Mouse (Mus musculus): Measurements from ENCODE around the gene Kremen2. TPM values are rescaled to one million over a fixed set of nuclear protein-coding genes. Genes with fewer than 3 reads are reported as not detected.

Kremen2 gene
- polyA plus RNA-seq (2015; fragmentation: Nextera tagmentation; extraction: Ambion mirVana) = 0.45 and 0.67 TPM in 2 replicates

- under 1% methylated on average over 43 of the region's 45 CpGs for WGBS
- H3K36me3 ChIP-seq (ENCODE audit: control insufficient read depth, insufficient read depth, low read length) = no peaks in the 10 kb centered on the region
- H3K4me1 ChIP-seq (ENCODE audit: control insufficient read depth, insufficient read depth, low read length) = peaks cover 31% of the 10 kb centered on the region
- peak within 1 kb of the TSS; percentile 55 for H3K9ac ChIP-seq (ENCODE audit: low read length)
- no peak for ATAC-seq (ENCODE audit: insufficient read depth, low FRiP score)
- H3K27me3 ChIP-seq (ENCODE audit: control insufficient read depth, insufficient read depth, low read length) = peaks cover 64% of the 10 kb centered on the region
- peak within 1 kb of the TSS; percentile 34 for H3K4me3 ChIP-seq (replicated peaks; ENCODE audit: low read length)
- no peaks in the 10 kb centered on the region for H3K9me3 ChIP-seq (replicated peaks; ENCODE audit: control insufficient read depth, low read length)
- no peak within 1 kb of the TSS for H3K27ac ChIP-seq (ENCODE audit: low read length)
- peak within 1 kb of the TSS; percentile 59 for H3K4me2 ChIP-seq (ENCODE audit: low read depth, low read length)
Measured at GRCm38 (mm10) chr17:23745301-23746251, at the start of gene Kremen2. TSS of gene Kremen2 (minus strand) at chr17:23745833.

- no peak overlapping the region for H3K4me3 ChIP-seq (replicated peaks; ENCODE audit: low read length)
- no peak overlapping the region for H3K4me2 ChIP-seq (ENCODE audit: low read depth, low read length)
- no peaks in the 10 kb centered on the region for H3K27me3 ChIP-seq (ENCODE audit: control insufficient read depth, insufficient read depth, low read length)
- H3K9me3 ChIP-seq (replicated peaks; ENCODE audit: control insufficient read depth, low read length) = no peaks in the 10 kb centered on the region
- ATAC-seq (ENCODE audit: insufficient read depth, low FRiP score) = no peak
- no peak overlapping the region for H3K9ac ChIP-seq (ENCODE audit: low read length)
- WGBS = 90% methylated on average over 8 of the region's 8 CpGs
- no peaks in the 10 kb centered on the region for H3K36me3 ChIP-seq (ENCODE audit: control insufficient read depth, insufficient read depth, low read length)
- no peaks in the 10 kb centered on the region for H3K4me1 ChIP-seq (ENCODE audit: control insufficient read depth, insufficient read depth, low read length)
- H3K27ac ChIP-seq (ENCODE audit: low read length) = no peak overlapping the region
Measured at GRCm38 (mm10) chr17:23795323-23795722, 49.7 kb upstream of the Kremen2 start.

- Histone ChIP-seq H3K4me2 (ENCODE audit: low read depth, low read length) (peak overlapping the region; percentile 68), H3K4me3 (replicated peaks; ENCODE audit: low read length) (peak overlapping the region; percentile 53), H3K4me1 (ENCODE audit: control insufficient read depth, insufficient read depth, low read length) (peaks cover 4% of the 10 kb centered on the region), H3K27me3 (ENCODE audit: control insufficient read depth, insufficient read depth, low read length) (no peaks in the 10 kb centered on the region), H3K36me3 (ENCODE audit: control insufficient read depth, insufficient read depth, low read length) (no peaks in the 10 kb centered on the region), H3K9me3 (replicated peaks; ENCODE audit: control insufficient read depth, low read length) (no peaks in the 10 kb centered on the region), H3K9ac (ENCODE audit: low read length) (peak overlapping the region; percentile 79), H3K27ac (ENCODE audit: low read length) (peak overlapping the region; percentile 70)
- WGBS = 47% methylated on average over 2 of the region's 2 CpGs
- no peak for ATAC-seq (ENCODE audit: insufficient read depth, low FRiP score)
Measured at GRCm38 (mm10) chr17:23791079-23791357, 45.4 kb upstream of the Kremen2 start.

GRCm38 (mm10) chr17:23790269-23791078 is 44.8 kb upstream of the Kremen2 start, which contains the start of gene Srrm2:
TSS of gene Srrm2 (plus strand) at chr17:23790532.
- Histone ChIP-seq H3K27ac (ENCODE audit: low read length) (peak within 1 kb of the TSS; percentile 70), H3K4me1 (ENCODE audit: control insufficient read depth, insufficient read depth, low read length) (peaks cover 5% of the 10 kb centered on the region), H3K9me3 (replicated peaks; ENCODE audit: control insufficient read depth, low read length) (no peaks in the 10 kb centered on the region), H3K4me2 (ENCODE audit: low read depth, low read length) (peak within 1 kb of the TSS; percentile 68), H3K4me3 (replicated peaks; ENCODE audit: low read length) (peak within 1 kb of the TSS; percentile 53), H3K27me3 (ENCODE audit: control insufficient read depth, insufficient read depth, low read length) (no peaks in the 10 kb centered on the region), H3K9ac (ENCODE audit: low read length) (peak within 1 kb of the TSS; percentile 79), H3K36me3 (ENCODE audit: control insufficient read depth, insufficient read depth, low read length) (no peaks in the 10 kb centered on the region)
- peak; percentile 58; the same call in 1 of the 2 replicates for ATAC-seq (ENCODE audit: insufficient read depth, low FRiP score)
- WGBS = 2% methylated on average over 29 of the region's 29 CpGs

GRCm38 (mm10) chr17:23789749-23790268 is 44.2 kb upstream of the Kremen2 start:
- H3K9ac ChIP-seq (ENCODE audit: low read length) = peak overlapping the region; percentile 79
- no peaks in the 10 kb centered on the region for H3K36me3 ChIP-seq (ENCODE audit: control insufficient read depth, insufficient read depth, low read length)
- H3K27ac ChIP-seq (ENCODE audit: low read length) = peak overlapping the region; percentile 70
- WGBS = 22% methylated on average over 8 of the region's 8 CpGs
- no peak for ATAC-seq (ENCODE audit: insufficient read depth, low FRiP score)
- no peaks in the 10 kb centered on the region for H3K27me3 ChIP-seq (ENCODE audit: control insufficient read depth, insufficient read depth, low read length)
- peak overlapping the region; percentile 53 for H3K4me3 ChIP-seq (replicated peaks; ENCODE audit: low read length)
- peak overlapping the region; percentile 68 for H3K4me2 ChIP-seq (ENCODE audit: low read depth, low read length)
- peaks cover 7% of the 10 kb centered on the region for H3K4me1 ChIP-seq (ENCODE audit: control insufficient read depth, insufficient read depth, low read length)
- H3K9me3 ChIP-seq (replicated peaks; ENCODE audit: control insufficient read depth, low read length) = no peaks in the 10 kb centered on the region

GRCm38 (mm10) chr17:23788973-23789372 is 43.3 kb upstream of the Kremen2 start:
- WGBS = 88% methylated on average over 4 of the region's 4 CpGs

GRCm38 (mm10) chr17:23786510-23786931 is 40.9 kb upstream of the Kremen2 start:
- Histone ChIP-seq H3K4me2 (ENCODE audit: low read depth, low read length) (peak overlapping the region; percentile 66), H3K4me3 (replicated peaks; ENCODE audit: low read length) (peak overlapping the region; percentile 51), H3K27ac (ENCODE audit: low read length) (no peak overlapping the region), H3K9ac (ENCODE audit: low read length) (peak overlapping the region; percentile 49; the same call in 1 of the 2 replicates), H3K9me3 (replicated peaks; ENCODE audit: control insufficient read depth, low read length) (no peaks in the 10 kb centered on the region), H3K27me3 (ENCODE audit: control insufficient read depth, insufficient read depth, low read length) (no peaks in the 10 kb centered on the region), H3K36me3 (ENCODE audit: control insufficient read depth, insufficient read depth, low read length) (no peaks in the 10 kb centered on the region), H3K4me1 (ENCODE audit: control insufficient read depth, insufficient read depth, low read length) (peaks cover 7% of the 10 kb centered on the region)
- WGBS = 19% methylated on average over 13 of the region's 13 CpGs
- no peak for ATAC-seq (ENCODE audit: insufficient read depth, low FRiP score)

More at GRCm38 (mm10) chr17:23788973-23789372, 43.3 kb upstream of the Kremen2 start:
- no peaks in the 10 kb centered on the region for H3K36me3 ChIP-seq (ENCODE audit: control insufficient read depth, insufficient read depth, low read length)
- H3K4me1 ChIP-seq (ENCODE audit: control insufficient read depth, insufficient read depth, low read length) = peaks cover 7% of the 10 kb centered on the region
- no peaks in the 10 kb centered on the region for H3K9me3 ChIP-seq (replicated peaks; ENCODE audit: control insufficient read depth, low read length)
- H3K9ac ChIP-seq (ENCODE audit: low read length) = no peak overlapping the region
- no peak overlapping the region for H3K4me2 ChIP-seq (ENCODE audit: low read depth, low read length)
- no peak for ATAC-seq (ENCODE audit: insufficient read depth, low FRiP score)
- no peaks in the 10 kb centered on the region for H3K27me3 ChIP-seq (ENCODE audit: control insufficient read depth, insufficient read depth, low read length)
- H3K27ac ChIP-seq (ENCODE audit: low read length) = no peak overlapping the region
- no peak overlapping the region for H3K4me3 ChIP-seq (replicated peaks; ENCODE audit: low read length)

GRCm38 (mm10) chr17:23785561-23786471 is 40.2 kb upstream of the Kremen2 start, which contains the start of gene Flywch2:
TSS of gene Flywch2 (minus strand) at chr17:23786081.
- H3K27me3 ChIP-seq (ENCODE audit: control insufficient read depth, insufficient read depth, low read length) = no peaks in the 10 kb centered on the region
- H3K36me3 ChIP-seq (ENCODE audit: control insufficient read depth, insufficient read depth, low read length) = no peaks in the 10 kb centered on the region
- peak; percentile 81 for ATAC-seq (ENCODE audit: insufficient read depth, low FRiP score)
- H3K4me1 ChIP-seq (ENCODE audit: control insufficient read depth, insufficient read depth, low read length) = peaks cover 7% of the 10 kb centered on the region
- H3K27ac ChIP-seq (ENCODE audit: low read length) = no peak within 1 kb of the TSS
- H3K9ac ChIP-seq (ENCODE audit: low read length) = peak within 1 kb of the TSS; percentile 78
- 1% methylated on average over 43 of the region's 43 CpGs for WGBS
- peak within 1 kb of the TSS; percentile 51 for H3K4me3 ChIP-seq (replicated peaks; ENCODE audit: low read length)
- H3K4me2 ChIP-seq (ENCODE audit: low read depth, low read length) = peak within 1 kb of the TSS; percentile 66
- H3K9me3 ChIP-seq (replicated peaks; ENCODE audit: control insufficient read depth, low read length) = no peaks in the 10 kb centered on the region

All from stomach, embryonic 16.5 days (tissue).